Mouse (Mus musculus): ENCODE data around the gene Capn7.

Capn7 gene

GRCm38 (mm10) chr14:31336369-31337155 lies at the start of gene Capn7:
Gene Capn7, plus strand, starts transcription at chr14:31336638.
- DNase-seq (ENCODE audit: low spot score): peak; percentile 99

DNA sequence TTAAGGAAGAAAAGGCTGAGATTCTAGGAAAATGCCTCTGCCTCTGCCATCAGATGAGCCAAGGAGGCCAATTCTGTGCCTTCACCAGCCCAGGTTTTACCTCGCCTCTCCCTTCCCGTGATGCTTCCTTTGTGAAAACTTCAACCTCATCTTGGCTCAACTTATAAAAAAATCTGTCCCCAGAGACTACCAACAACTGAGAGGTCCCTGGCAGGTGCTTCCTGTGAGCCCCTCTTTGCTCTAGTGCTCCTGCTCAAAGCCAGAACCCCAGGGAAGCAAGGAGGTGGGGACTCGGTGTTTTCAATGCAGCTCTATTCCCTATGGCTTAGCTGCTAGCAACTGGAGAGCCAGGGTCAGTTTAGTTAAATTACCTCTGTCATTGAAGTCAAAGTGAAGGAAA lies 23.2 kb upstream of the Capn7 start:
- no peak for DNase-seq (ENCODE audit: low spot score)

DNA sequence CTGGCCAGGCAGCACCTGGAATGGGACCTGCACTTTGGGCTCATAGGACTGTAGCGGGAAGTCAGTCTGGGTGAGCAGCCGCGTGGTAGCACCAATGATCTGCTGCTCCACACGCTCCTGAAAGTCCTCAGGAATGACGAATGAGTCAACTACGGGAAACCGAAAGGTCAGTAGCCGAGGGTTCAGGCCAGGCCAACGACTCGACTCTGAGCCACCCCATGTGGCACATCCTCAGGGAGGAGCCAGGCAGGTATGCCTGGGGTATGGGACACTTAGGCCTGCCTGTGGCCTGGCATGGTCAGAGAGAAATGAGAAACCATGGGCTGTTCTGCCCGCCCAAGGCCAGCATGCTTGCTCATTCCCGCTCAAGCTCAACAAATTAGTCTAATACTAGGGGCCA lies 19.8 kb upstream of the Capn7 start:
- no peak for DNase-seq (ENCODE audit: low spot score)

- DNase-seq (ENCODE audit: low spot score): peak; percentile 39
Observed at GRCm38 (mm10) chr14:31317754-31318153, 18.7 kb upstream of the Capn7 start.

- no peak for DNase-seq (ENCODE audit: low spot score)
Observed at GRCm38 (mm10) chr14:31319546-31319945, 16.9 kb upstream of the Capn7 start.

GRCm38 (mm10) chr14:31321181-31321580 lies 15.3 kb upstream of the Capn7 start:
- no peak for DNase-seq (ENCODE audit: low spot score)

DNA sequence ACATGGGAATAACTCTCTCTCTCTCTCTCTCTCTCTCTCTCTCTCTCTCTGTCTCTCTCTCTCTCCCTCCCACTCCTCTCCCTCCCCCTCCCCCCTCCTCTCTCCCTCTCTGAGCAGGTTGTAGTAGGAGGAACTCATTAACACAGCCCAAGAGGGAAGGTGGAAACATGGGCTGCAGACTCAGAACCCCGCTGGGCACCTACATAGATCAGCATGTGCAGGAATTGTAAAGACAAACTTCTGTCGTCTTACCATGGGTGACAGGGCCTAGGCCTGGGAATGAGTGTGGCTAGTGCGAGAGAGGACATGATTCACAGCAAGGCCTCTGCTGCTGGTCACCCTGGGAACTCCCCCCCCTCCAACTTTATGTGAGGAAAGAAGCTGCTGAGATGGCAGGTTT lies 14.2 kb upstream of the Capn7 start:
- no peak for DNase-seq (ENCODE audit: low spot score)

GRCm38 (mm10) chr14:31323189-31323588 lies 13.2 kb upstream of the Capn7 start:
- DNase-seq (ENCODE audit: low spot score): no peak

GRCm38 (mm10) chr14:31323849-31324792 lies 12.3 kb upstream of the Capn7 start, which contains the start of gene Dnah1:
Gene Dnah1, minus strand, starts transcription at chr14:31323896.
- peak; percentile 41 for DNase-seq (ENCODE audit: low spot score)

DNA sequence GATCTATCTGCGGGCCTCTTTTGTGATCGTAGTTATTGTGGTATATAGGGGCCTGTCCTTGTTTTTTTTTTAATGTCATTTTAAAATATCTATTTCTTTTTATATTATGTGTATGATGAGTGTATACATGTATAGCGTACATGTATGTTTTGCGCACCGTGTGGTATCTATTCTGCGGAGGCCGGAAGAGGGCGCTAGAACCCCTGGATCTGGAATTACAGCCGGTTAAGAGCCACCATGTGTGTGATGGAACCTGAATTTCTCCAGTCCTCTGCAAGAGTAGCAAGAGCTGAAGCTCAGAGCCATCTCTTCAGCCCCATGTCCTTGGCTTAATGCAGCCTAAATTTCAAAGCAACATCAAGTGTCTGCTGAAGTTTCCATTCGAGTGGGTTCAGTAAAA lies 11.6 kb upstream of the Capn7 start:
- DNase-seq (ENCODE audit: low spot score): peak; percentile 53

GRCm38 (mm10) chr14:31325551-31325950 lies 10.9 kb upstream of the Capn7 start:
- DNase-seq (ENCODE audit: low spot score): no peak

- DNase-seq (ENCODE audit: low spot score): no peak
Observed at GRCm38 (mm10) chr14:31326770-31327169, 9.7 kb upstream of the Capn7 start.

GRCm38 (mm10) chr14:31327196-31327595 lies 9.2 kb upstream of the Capn7 start:
- DNase-seq (ENCODE audit: low spot score): no peak

DNA sequence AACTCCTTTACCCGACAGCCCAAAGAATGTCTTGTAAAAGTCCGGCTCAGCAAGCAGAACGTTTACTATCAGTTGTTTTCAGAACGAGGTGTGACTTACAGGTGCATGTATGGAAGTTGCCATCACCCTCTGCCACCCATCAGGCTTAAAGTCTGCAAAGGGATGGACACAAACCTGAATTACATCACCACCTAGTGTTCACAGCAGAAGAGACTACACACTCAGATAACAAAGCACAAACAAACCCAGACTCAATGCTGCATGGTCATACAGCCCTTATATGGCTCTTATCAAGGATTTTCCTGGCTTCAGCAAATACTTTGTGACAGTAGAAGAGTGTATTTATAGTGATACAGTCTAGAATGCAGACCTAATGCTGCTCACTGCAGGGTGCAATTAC lies 8.8 kb upstream of the Capn7 start:
- DNase-seq (ENCODE audit: low spot score): no peak

GRCm38 (mm10) chr14:31329741-31330140 lies 6.7 kb upstream of the Capn7 start:
- no peak for DNase-seq (ENCODE audit: low spot score)

- no peak for DNase-seq (ENCODE audit: low spot score)
Observed at GRCm38 (mm10) chr14:31330957-31331356, 5.5 kb upstream of the Capn7 start.

GRCm38 (mm10) chr14:31335765-31336164 lies 673 bp upstream of the Capn7 start:
- no peak for DNase-seq (ENCODE audit: low spot score)

GRCm38 (mm10) chr14:31337406-31337805 lies 968 bp downstream of the Capn7 start:
- peak; percentile 38 for DNase-seq (ENCODE audit: low spot score)

- no peak for DNase-seq (ENCODE audit: low spot score)
Observed at GRCm38 (mm10) chr14:31337947-31338346, 1.5 kb downstream of the Capn7 start.

DNA sequence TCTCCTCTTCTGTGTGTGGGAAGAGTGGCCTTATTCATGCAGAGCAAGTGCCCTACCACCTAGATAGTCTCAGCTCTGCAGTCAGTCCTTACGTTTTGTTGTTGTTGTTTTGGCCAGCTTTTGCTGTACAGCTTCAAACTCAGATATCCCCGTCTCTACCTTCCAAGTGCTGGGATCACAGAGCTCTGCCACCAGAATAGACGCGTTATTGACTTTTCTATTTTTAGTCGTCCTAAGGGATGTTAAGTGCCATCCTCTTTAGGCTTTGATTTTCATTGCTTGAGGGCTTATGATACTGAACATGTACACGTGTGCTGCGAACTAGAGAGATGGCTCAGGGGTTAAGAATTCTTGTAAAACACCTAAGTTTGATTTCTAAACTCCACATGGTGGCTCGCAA lies 6.8 kb downstream of the Capn7 start:
- no peak for DNase-seq (ENCODE audit: low spot score)

DNA sequence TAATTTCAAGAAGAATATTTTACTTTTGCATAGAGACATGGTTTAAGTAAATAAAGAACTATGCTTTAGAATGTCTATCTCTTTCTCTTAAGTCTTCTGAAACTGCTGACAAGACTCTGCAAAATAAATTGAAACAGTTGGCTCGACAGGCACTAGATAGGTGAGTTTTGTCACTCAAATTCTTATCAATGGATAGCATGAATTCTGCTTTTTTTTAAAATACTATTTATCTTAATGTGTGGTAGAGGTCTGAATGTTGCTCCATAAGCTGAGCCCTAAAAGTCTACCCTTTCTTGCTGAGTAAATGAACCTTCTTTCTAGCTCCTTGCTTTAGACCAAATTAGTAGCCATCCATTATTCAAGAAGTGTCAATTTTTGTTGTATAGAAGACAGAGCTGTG lies 8.9 kb downstream of the Capn7 start:
- no peak for DNase-seq (ENCODE audit: low spot score)

DNA sequence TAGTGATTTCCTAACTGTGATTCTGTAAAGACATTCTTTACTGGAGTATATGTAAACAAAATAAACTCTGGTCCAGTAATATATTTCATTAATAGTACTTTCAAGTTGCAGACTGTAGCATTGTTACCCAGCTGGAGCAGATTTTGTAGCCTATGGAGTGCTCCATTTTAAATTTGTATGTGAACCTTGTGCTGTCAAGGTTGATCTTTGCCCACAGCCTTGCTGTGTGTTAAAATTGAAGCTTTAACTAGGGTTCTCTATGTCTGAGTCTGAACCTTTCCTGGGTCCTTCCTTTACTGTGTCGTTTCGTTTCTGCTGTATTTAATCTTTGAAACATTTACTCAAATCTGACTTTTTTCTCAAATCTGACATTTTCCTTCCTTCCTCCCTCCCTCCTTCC lies 25.8 kb downstream of the Capn7 start:
- DNase-seq (ENCODE audit: low spot score): no peak

DNA sequence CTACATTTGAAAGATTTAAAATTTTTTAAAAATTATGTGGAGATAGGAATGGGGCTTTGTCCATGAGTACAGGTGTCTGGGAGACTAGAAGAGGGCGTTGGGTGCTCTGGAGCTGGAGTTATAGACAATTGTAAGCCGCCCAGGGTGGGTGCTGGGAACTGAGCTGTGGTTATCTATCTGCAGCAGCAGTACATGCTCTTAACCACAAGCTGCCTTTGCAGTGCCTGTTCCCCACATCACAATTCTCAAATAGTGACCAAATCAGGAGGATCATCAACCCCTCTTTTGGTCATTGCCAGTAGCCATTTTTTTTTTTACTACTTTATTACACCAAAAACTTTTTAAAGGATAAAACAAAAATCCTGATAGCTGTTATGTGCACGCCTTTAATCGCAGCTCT lies 28.2 kb downstream of the Capn7 start:
- peak; percentile 41 for DNase-seq (ENCODE audit: low spot score)

Data from c-Kit-positive CD71-positive TER-119-positive erythroid progenitor cells, embryonic 14.5 days (primary cell).